In genomic region chr4:57243312-57243711, GRCm38 (mm10) we compare ENCODE assay signal across 31 mouse cellular contexts. TPM values are rescaled to one million over a fixed set of nuclear protein-coding genes. Genes with fewer than 3 reads are reported as not detected.
DNase-seq lines count a peak whose midpoint lies in the region; ATAC-seq and TF ChIP-seq lines count a peak whose summit lies in the region.
"Had no signal": no experiment of that assay in that cellular context is flagged by ENCODE, and none has a peak within 500 bp of the region (broad histone marks: within the 10 kb centered on the region; RNA-seq: fewer than 3 reads in every experiment).

No protein-coding gene starts in this region.

- no peaks in the 10 kb centered on the region for H3K9me3 ChIP-seq in heart, embryonic 11.5 days (replicated peaks; ENCODE audit: control insufficient read depth, low read length)
- H3K9me3 ChIP-seq in neural tube, embryonic 15.5 days (replicated peaks) = no peaks in the 10 kb centered on the region
- H3K9me3 ChIP-seq: embryonic facial prominence, embryonic 15.5 days; forebrain, embryonic 13.5 days; heart, embryonic 15.5 days; hindbrain, embryonic 13.5 days; limb, embryonic 12.5 days; liver, embryonic 15.5 days; lung, embryonic 15.5 days had no signal

- no peaks in the 10 kb centered on the region for H3K36me3 ChIP-seq in heart, embryonic 11.5 days (ENCODE audit: control insufficient read depth, insufficient read depth, low read length)
- no peaks in the 10 kb centered on the region for H3K36me3 ChIP-seq in neural tube, embryonic 15.5 days
- H3K36me3 ChIP-seq: embryonic facial prominence, embryonic 15.5 days; heart, embryonic 15.5 days; hindbrain, embryonic 13.5 days; limb, embryonic 12.5 days; liver, embryonic 15.5 days; lung, embryonic 15.5 days had no signal

- ATAC-seq in heart, embryonic 11.5 days (replicated peaks; ENCODE audit: insufficient number of reproducible peaks, low FRiP score, low TSS enrichment) = no peak
- no peak for ATAC-seq in megakaryocyte, adult 5-6 weeks (ENCODE audit: poor library complexity, severe bottlenecking)
- ATAC-seq in neural tube, embryonic 15.5 days (ENCODE audit: low FRiP score) = no peak
- ATAC-seq: activated CD4-positive, CD25-positive, alpha-beta regulatory T cell, adult 4 months; forebrain, embryonic 13.5 days; intestine, embryonic 16.5 days; midbrain, embryonic 16.5 days had no signal

- H3K9ac ChIP-seq in heart, embryonic 11.5 days (ENCODE audit: low read depth, low read length) = peak overlapping the region; percentile 3; the same call in 1 of the 2 replicates
- H3K9ac ChIP-seq in neural tube, embryonic 15.5 days (replicated peaks) = no peak overlapping the region
- H3K9ac ChIP-seq: embryonic facial prominence, embryonic 15.5 days; forebrain, embryonic 13.5 days; heart, embryonic 15.5 days; hindbrain, embryonic 13.5 days; limb, embryonic 12.5 days; liver, embryonic 15.5 days; lung, embryonic 15.5 days had no signal

- H3K27me3 ChIP-seq in heart, embryonic 11.5 days (ENCODE audit: control insufficient read depth, insufficient read depth, low read length) = no peaks in the 10 kb centered on the region
- no peaks in the 10 kb centered on the region for H3K27me3 ChIP-seq in neural tube, embryonic 15.5 days (replicated peaks)
- H3K27me3 ChIP-seq: CH12.LX; embryonic facial prominence, embryonic 15.5 days; forebrain, embryonic 13.5 days; heart, embryonic 15.5 days; hindbrain, embryonic 13.5 days; limb, embryonic 12.5 days; liver, embryonic 15.5 days; lung, embryonic 15.5 days had no signal

- peaks cover 11% of the 10 kb centered on the region for H3K4me1 ChIP-seq in heart, embryonic 11.5 days (ENCODE audit: control insufficient read depth, insufficient read depth, low read length)
- H3K4me1 ChIP-seq in neural tube, embryonic 15.5 days = 0 out of 2 replicates have a peak, but pooled peaks cover 3% of the 10 kb centered on the region
- H3K4me1 ChIP-seq: hindbrain, embryonic 13.5 days; liver, embryonic 15.5 days had no signal

- TF ChIP-seq POLR2A in brain, embryonic 14.5 days (IDR thresholded peaks at IDR 0.05; ENCODE audit: borderline replicate concordance, extremely low read depth, insufficient read depth, insufficient read length, poor library complexity, severe bottlenecking) = no peak

- DNase-seq in embryo, embryonic 11 days = peak; percentile 41
- DNase-seq in embryo, embryonic 10 days (ENCODE audit: low spot score) = no peak
- DNase-seq in heart, adult 18-20 months = no peak
- DNase-seq in brain, embryonic 14.5 days (ENCODE audit: low read depth) = peak; percentile 36
- peak; percentile 38 for DNase-seq in retina, postnatal 1 day
- DNase-seq: adrenal gland, adult 2 months; adrenal gland, postnatal 36 days; cerebellum, adult 8-10 months; cerebellum, postnatal 25 days; gastrocnemius, postnatal 25 days; heart, postnatal 4 days; kidney, adult 9 months; kidney, postnatal 25 days; thymus, adult 2 months; thymus, postnatal 36 days had no signal

- no peak overlapping the region for H3K4me2 ChIP-seq in heart, embryonic 11.5 days
- no peak overlapping the region for H3K4me2 ChIP-seq in neural tube, embryonic 15.5 days
- H3K4me2 ChIP-seq: embryonic facial prominence, embryonic 15.5 days; forebrain, embryonic 13.5 days; heart, embryonic 15.5 days; hindbrain, embryonic 13.5 days; limb, embryonic 12.5 days; liver, embryonic 15.5 days; lung, embryonic 15.5 days had no signal

- no peak overlapping the region for H3K4me3 ChIP-seq in heart, embryonic 11.5 days (ENCODE audit: low read depth, low read length)
- H3K4me3 ChIP-seq in neural tube, embryonic 15.5 days (replicated peaks) = no peak overlapping the region
- H3K4me3 ChIP-seq: embryonic facial prominence, embryonic 15.5 days; forebrain, embryonic 13.5 days; heart, embryonic 15.5 days; hindbrain, embryonic 13.5 days; left cerebral cortex, adult 2 months; limb, embryonic 12.5 days; liver, embryonic 15.5 days; lung, embryonic 15.5 days had no signal

- WGBS in heart, embryonic 11.5 days (ENCODE audit: insufficient replicate concordance) = 53% methylated on average over 11 of the region's 11 CpGs
- 78% methylated on average over 11 of the region's 11 CpGs for WGBS in neural tube, embryonic 15.5 days

- H3K27ac ChIP-seq in heart, embryonic 11.5 days (ENCODE audit: low read depth, low read length) = no peak overlapping the region
- no peak overlapping the region for H3K27ac ChIP-seq in neural tube, embryonic 15.5 days (replicated peaks)
- H3K27ac ChIP-seq: embryonic facial prominence, embryonic 15.5 days; forebrain, embryonic 13.5 days; heart, embryonic 15.5 days; hindbrain, embryonic 13.5 days; left cerebral cortex, adult 2 months; limb, embryonic 12.5 days; liver, embryonic 15.5 days; lung, embryonic 15.5 days; macrophage had no signal

- TF ChIP-seq CTCF in brain, embryonic 14.5 days (IDR thresholded peaks at IDR 0.05; ENCODE audit: borderline replicate concordance, extremely low read depth, insufficient read depth, insufficient read length) = no peak

RNA-seq across cellular contexts. Expression of gene Ptpn3, which starts 58.3 kb away (rescaled TPM):
- polyA plus RNA-seq in heart, embryonic 11.5 days (2014; fragmentation: Nextera tagmentation; extraction: Ambion mirVana) = 1.6 and 1.7 TPM in 2 replicates
- 10 to 100 TPM; 34.5 to 41.4 TPM for total RNA-seq in heart, adult 18-20 months (2021)
- 3.1 and 4.9 TPM in 2 replicates for polyA plus RNA-seq in brain, embryonic 14.5 days (2012; rRNA removed)
- 0.13 and 0.57 TPM in 2 replicates for total RNA-seq in megakaryocyte, adult 5-6 weeks (2015)
- 0.59 and 1.6 TPM in 2 replicates for total RNA-seq in megakaryocyte, adult 5-6 weeks (2017)
- 3.9 and 5.0 TPM in 2 replicates for polyA plus RNA-seq in neural tube, embryonic 15.5 days (2015; fragmentation: Nextera tagmentation; extraction: Ambion mirVana)

Comparison
In these comparisons a context has a peak if more than half of its experiments do, and no peak if none do; other contexts are left out.
1. DNase-seq: peak in embryo, embryonic 11 days (single experiment), brain, embryonic 14.5 days (single experiment) and retina, postnatal 1 day (single experiment); none in embryo, embryonic 10 days (single experiment) and heart, adult 18-20 months (0 of 2).